Mouse (Mus musculus) C2C12 (cell line): ENCODE measurements around the gene Ippk. TPM values are rescaled to one million over a fixed set of nuclear protein-coding genes. Genes with fewer than 3 reads are reported as not detected.

Source experiments
- H3K27me3 ChIP-seq: one replicate; pipeline ENCODE4 v1.6.1; 2011; ENCODE audit not compliant: control insufficient read depth, insufficient read depth, insufficient read length
- H3K36me3 ChIP-seq: one replicate; pipeline ENCODE4 v1.6.1; 2011; ENCODE audit not compliant: control insufficient read depth, insufficient read depth
- H3K4me3 ChIP-seq: one replicate; pipeline ENCODE4 v1.5.1; 2011; ENCODE audit warnings: mild to moderate bottlenecking, control low read depth; ENCODE audit not compliant: poor library complexity, insufficient read depth, severe bottlenecking
- H3K79me2 ChIP-seq: one replicate; pipeline ENCODE4 v1.6.1; 2011; ENCODE audit not compliant: control insufficient read depth, insufficient read depth
- H3K79me3 ChIP-seq: one replicate; pipeline ENCODE4 v1.6.1; 2011; ENCODE audit warnings: low read depth, control low read depth
- H3ac ChIP-seq: one replicate; pipeline ENCODE3; 2011; ENCODE audit warnings: low read depth; ENCODE audit not compliant: control insufficient read depth, insufficient read length
- CEBPB ChIP-seq: IDR thresholded peaks from one replicate; pipeline ENCODE4 v1.6.1; 2011; ENCODE audit warnings: low read depth, mild to moderate bottlenecking, control low read depth, moderate library complexity
- CTCF ChIP-seq: IDR thresholded peaks from one replicate; pipeline ENCODE4 v1.5.1; 2011; ENCODE audit not compliant: control insufficient read depth, insufficient read depth, insufficient read length
- FOSL1 ChIP-seq: IDR thresholded peaks from one replicate; pipeline ENCODE4 v1.8.0; 2011; ENCODE audit warnings: mild to moderate bottlenecking, low read length; ENCODE audit not compliant: poor library complexity, insufficient read depth, severe bottlenecking
- MAX ChIP-seq: IDR thresholded peaks from one replicate; pipeline ENCODE4 v1.6.1; 2011; ENCODE audit warnings: mild to moderate bottlenecking, control low read depth
- MYOD1 ChIP-seq: IDR thresholded peaks from one replicate; pipeline ENCODE4 v1.6.1; 2011; ENCODE audit warnings: low read depth; ENCODE audit not compliant: control insufficient read depth, insufficient read length
- MYOG ChIP-seq: IDR thresholded peaks from one replicate; pipeline ENCODE4 v1.6.1; 2011; ENCODE audit not compliant: control insufficient read depth, insufficient read length; ENCODE audit errors: extremely low read depth
- USF1 ChIP-seq: IDR thresholded peaks from one replicate; pipeline ENCODE4 v1.6.1; 2011; ENCODE audit warnings: low read depth, mild to moderate bottlenecking, control low read depth, moderate library complexity
- polyA plus RNA-seq: library from polyadenylated mRNA; unstranded; fragments of >200 nt; fragmentation: generic; extraction: Trizol; gene quantifications from one replicate; pipeline ENCODE4 v1.2.1, GENCODE M21; 2012; ENCODE audit warnings: missing spikeins

Ippk gene
- polyA plus RNA-seq, 1 experiment: 5.4 TPM

DNA sequence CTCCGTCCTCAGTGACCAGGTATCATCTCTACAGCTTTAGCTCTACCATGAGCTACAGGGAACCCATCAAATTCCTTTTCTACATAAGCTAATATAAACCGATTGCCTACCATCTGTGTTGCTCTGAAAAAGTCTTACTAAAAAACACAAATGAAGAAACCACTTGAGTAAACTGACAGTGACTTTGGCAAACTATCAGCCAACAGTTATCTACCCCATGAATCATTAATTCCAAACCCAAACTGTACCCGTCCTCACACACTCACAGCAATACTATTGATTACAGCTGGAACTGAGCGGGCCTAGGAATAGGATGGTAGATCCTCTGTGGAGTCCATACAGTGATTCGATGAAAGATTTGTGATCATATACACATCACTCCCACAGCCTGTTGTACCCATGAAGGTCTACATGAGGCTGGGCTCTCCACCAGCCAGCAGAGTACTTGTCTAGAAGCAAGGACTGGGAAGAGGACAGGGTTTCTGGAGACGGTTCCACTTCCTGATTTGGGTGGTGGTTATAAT lies 57.9 kb downstream of the Ippk start:
- no peak for TF ChIP-seq FOSL1
- TF ChIP-seq CEBPB: no peak
- no peak for TF ChIP-seq CTCF
- no peak for TF ChIP-seq MYOG
- no peak for TF ChIP-seq USF1
- TF ChIP-seq MYOD1: no peak
- no peak for TF ChIP-seq MAX
- Histone ChIP-seq H3K79me3 (no peaks in the 10 kb centered on the region), H3K27me3 (no peaks in the 10 kb centered on the region), H3ac (no peak overlapping the region), H3K36me3 (no peaks in the 10 kb centered on the region), H3K79me2 (no peaks in the 10 kb centered on the region), H3K4me3 (no peak overlapping the region)

DNA sequence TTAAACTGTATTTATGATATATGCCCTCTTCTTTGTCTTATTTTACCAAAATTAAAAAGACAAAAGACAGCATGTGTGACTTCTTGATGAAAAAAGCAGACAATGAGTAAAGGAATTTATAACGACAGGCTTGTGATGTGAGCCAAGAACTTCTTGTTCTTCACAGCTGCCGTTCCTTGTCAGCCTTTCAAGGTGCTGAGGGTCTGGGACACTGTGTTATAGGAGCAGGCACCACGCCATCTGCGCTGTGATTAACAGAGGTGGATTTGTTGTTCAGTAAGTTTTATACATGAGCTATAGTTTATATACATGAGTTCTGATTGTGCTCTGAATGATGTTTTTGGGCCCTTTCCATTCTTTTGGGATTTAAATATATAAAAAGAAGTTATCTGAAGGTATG lies 58.4 kb downstream of the Ippk start:
- H3K27me3 ChIP-seq: no peaks in the 10 kb centered on the region

GRCm38 (mm10) chr13:49480057-49480456 lies 59.0 kb downstream of the Ippk start:
- Histone ChIP-seq H3K36me3 (peaks cover 3% of the 10 kb centered on the region), H3K27me3 (no peaks in the 10 kb centered on the region), H3K79me2 (no peaks in the 10 kb centered on the region), H3K79me3 (no peaks in the 10 kb centered on the region), H3K4me3 (no peak overlapping the region), H3ac (no peak overlapping the region)
- TF ChIP-seq CTCF (no peak), USF1 (no peak), FOSL1 (no peak), MYOD1 (no peak), CEBPB (no peak), MAX (no peak), MYOG (no peak)

More for the DNA sequence above, 58.4 kb downstream of the Ippk start:
- TF ChIP-seq MYOG (no peak), USF1 (no peak), MYOD1 (no peak), CTCF (no peak), MAX (no peak), CEBPB (no peak), FOSL1 (no peak)
- Histone ChIP-seq H3ac (no peak overlapping the region), H3K79me3 (no peaks in the 10 kb centered on the region), H3K79me2 (no peaks in the 10 kb centered on the region), H3K4me3 (no peak overlapping the region), H3K36me3 (peaks cover 3% of the 10 kb centered on the region)

DNA sequence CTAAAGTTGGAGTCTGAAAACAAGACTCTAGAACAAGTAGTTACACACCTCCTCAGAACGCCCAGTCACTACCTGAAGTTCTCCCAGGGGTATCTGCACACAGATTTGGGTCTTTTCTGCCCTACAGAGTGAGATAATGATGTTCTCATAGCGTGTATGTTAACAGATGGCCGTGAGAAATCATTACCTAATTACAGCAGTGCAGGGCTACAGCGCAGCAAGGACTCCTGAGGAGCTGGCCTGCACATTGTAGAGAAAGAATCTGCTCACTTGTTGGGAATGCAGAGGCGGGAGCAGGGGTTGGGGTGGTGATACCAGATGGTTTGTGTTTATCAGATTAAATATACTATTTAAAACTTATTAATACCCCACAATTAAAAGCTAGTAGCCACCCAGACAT lies 59.5 kb downstream of the Ippk start:
- H3K79me2 ChIP-seq: no peaks in the 10 kb centered on the region
- peaks cover 3% of the 10 kb centered on the region for H3K36me3 ChIP-seq
- no peaks in the 10 kb centered on the region for H3K79me3 ChIP-seq
- H3ac ChIP-seq: no peak overlapping the region
- no peak for TF ChIP-seq CEBPB
- no peak for TF ChIP-seq CTCF
- no peak for TF ChIP-seq MAX
- TF ChIP-seq USF1: no peak
- TF ChIP-seq MYOG: no peak
- no peak for TF ChIP-seq FOSL1
- TF ChIP-seq MYOD1: no peak
- H3K27me3 ChIP-seq: no peaks in the 10 kb centered on the region
- H3K4me3 ChIP-seq: no peak overlapping the region

GRCm38 (mm10) chr13:49485388-49485787 lies 64.3 kb downstream of the Ippk start:
- H3K79me2 ChIP-seq: no peaks in the 10 kb centered on the region
- H3K36me3 ChIP-seq: peaks cover 3% of the 10 kb centered on the region
- H3K27me3 ChIP-seq: no peaks in the 10 kb centered on the region
- TF ChIP-seq CEBPB (no peak), CTCF (no peak), USF1 (no peak), FOSL1 (no peak)
- H3ac ChIP-seq: no peak overlapping the region
- no peak overlapping the region for H3K4me3 ChIP-seq
- no peaks in the 10 kb centered on the region for H3K79me3 ChIP-seq
